Mouse (Mus musculus) ovary, adult 2 months (tissue): ENCODE results near the gene Zbtb4. TPM values are rescaled to one million over a fixed set of nuclear protein-coding genes. Genes with fewer than 3 reads are reported as not detected.

ENCODE experiments used
- polyA plus RNA-seq: library from polyadenylated mRNA; depleted of rRNA; stranded (reverse); fragments of >200 nt; gene quantifications from 2 replicates; pipeline ENCODE4 v1.2.3, GENCODE M21; 2012; rRNA removed

Gene Zbtb4
- 48.6 and 69.0 TPM in 2 replicates for polyA plus RNA-seq

GRCm38 (mm10) chr11:69765221-69766125 lies at the start of gene Zbtb4:
Gene Zbtb4, plus strand, starts transcription at chr11:69765912.

GRCm38 (mm10) chr11:69758478-69758970 lies 7.2 kb upstream of the Zbtb4 start, which contains the start of gene Polr2a:
Gene Polr2a, minus strand, starts transcription at chr11:69758637.

GRCm38 (mm10) chr11:69761868-69762267 lies 3.8 kb upstream of the Zbtb4 start, which contains the start of gene Slc35g3:
Gene Slc35g3, minus strand, starts transcription at chr11:69761968.

GRCm38 (mm10) chr11:69795168-69795982 lies 29.7 kb downstream of the Zbtb4 start, which contains the start of gene Chrnb1:
Gene Chrnb1, minus strand, starts transcription at chr11:69795943.

GRCm38 (mm10) chr11:69801379-69801977 lies 35.8 kb downstream of the Zbtb4 start, which contains the start of gene Fgf11:
Gene Fgf11, minus strand, starts transcription at chr11:69801857.

GRCm38 (mm10) chr11:69804972-69805909 lies 39.5 kb downstream of the Zbtb4 start, which contains the start of gene Tmem102:
Gene Tmem102, minus strand, starts transcription at chr11:69805624.

GRCm38 (mm10) chr11:69815155-69815554 lies 49.4 kb downstream of the Zbtb4 start, which contains the start of gene Gm39566:
Gene Gm39566, minus strand, starts transcription at chr11:69815298.

GRCm38 (mm10) chr11:69818365-69818764 lies 52.7 kb downstream of the Zbtb4 start, which contains the start of gene Spem2:
Gene Spem2, minus strand, starts transcription at chr11:69818465.

GRCm38 (mm10) chr11:69822080-69822479 lies 56.4 kb downstream of the Zbtb4 start, which contains the start of gene Spem1:
Gene Spem1, minus strand, starts transcription at chr11:69822180.

Other genes with a start within 250 kb of the Zbtb4 start
- 5.1 and 7.0 TPM in 2 replicates for gene Dnah2, start 216.8 kb upstream of the Zbtb4 start, polyA plus RNA-seq
- gene Efnb3, start 205.7 kb upstream of the Zbtb4 start, polyA plus RNA-seq, result 13.1 and 13.5 TPM in 2 replicates
- 18.8 and 25.8 TPM in 2 replicates for gene Wrap53, start 185.7 kb upstream of the Zbtb4 start, polyA plus RNA-seq
- gene Trp53, start 185.6 kb upstream of the Zbtb4 start, polyA plus RNA-seq, result 145 and 203 TPM in 2 replicates
- gene Atp1b2, start 160.0 kb upstream of the Zbtb4 start, polyA plus RNA-seq, result 119 and 137 TPM in 2 replicates
- gene Shbg, start 148.0 kb upstream of the Zbtb4 start, polyA plus RNA-seq, result 5.6 and 7.1 TPM in 2 replicates
- 4.8 and 5.1 TPM in 2 replicates for gene Sat2, start 143.9 kb upstream of the Zbtb4 start, polyA plus RNA-seq
- gene Fxr2, start 132.9 kb upstream of the Zbtb4 start, polyA plus RNA-seq, result 68.6 and 73.0 TPM in 2 replicates
- 1.7 and 2.1 TPM in 2 replicates for gene Sox15, start 110.6 kb upstream of the Zbtb4 start, polyA plus RNA-seq
- 95.9 and 115 TPM in 2 replicates for gene Mpdu1, start 103.3 kb upstream of the Zbtb4 start, polyA plus RNA-seq
- 38.2 and 52.8 TPM in 2 replicates for gene Cd68, start 99.8 kb upstream of the Zbtb4 start, polyA plus RNA-seq
- 252 and 395 TPM in 2 replicates for gene Eif4a1, start 93.5 kb upstream of the Zbtb4 start, polyA plus RNA-seq
- 57.7 and 67.2 TPM in 2 replicates for gene Senp3, start 83.8 kb upstream of the Zbtb4 start, polyA plus RNA-seq
- 5.2 and 8.0 TPM in 2 replicates for gene Tnfsf13, start 80.1 kb upstream of the Zbtb4 start, polyA plus RNA-seq
- gene Tnfsf12, start 70.1 kb upstream of the Zbtb4 start, polyA plus RNA-seq, result 59.3 and 71.8 TPM in 2 replicates
- 12.8 and 20.4 TPM in 2 replicates for gene Tnfsfm13, start 69.8 kb upstream of the Zbtb4 start, polyA plus RNA-seq
- 17.8 and 29.7 TPM in 2 replicates for gene Polr2a, start 7.3 kb upstream of the Zbtb4 start, polyA plus RNA-seq
- 1.3 and 1.5 TPM in 2 replicates for gene Slc35g3, start 3.9 kb upstream of the Zbtb4 start, polyA plus RNA-seq
- gene Chrnb1, start 30.0 kb downstream of the Zbtb4 start, polyA plus RNA-seq, result 9.5 and 12.9 TPM in 2 replicates
- 7.8 and 8.5 TPM in 2 replicates for gene Fgf11, start 35.9 kb downstream of the Zbtb4 start, polyA plus RNA-seq
- 7.3 and 9.6 TPM in 2 replicates for gene Tmem102, start 39.7 kb downstream of the Zbtb4 start, polyA plus RNA-seq
- gene Gm39566, start 49.4 kb downstream of the Zbtb4 start, polyA plus RNA-seq, result not detected in 2 replicates
- not detected in 2 replicates for gene Spem2, start 52.6 kb downstream of the Zbtb4 start, polyA plus RNA-seq
- gene Spem1, start 56.3 kb downstream of the Zbtb4 start, polyA plus RNA-seq, result 0.26 and 0.50 TPM in 2 replicates
- gene Nlgn2, start 71.9 kb downstream of the Zbtb4 start, polyA plus RNA-seq, result 79.8 and 101 TPM in 2 replicates
- gene Tmem256, start 72.6 kb downstream of the Zbtb4 start, polyA plus RNA-seq, result 120 and 177 TPM in 2 replicates
- gene Plscr3, start 80.5 kb downstream of the Zbtb4 start, polyA plus RNA-seq, result 145 and 168 TPM in 2 replicates
- gene Tnk1, start 92.8 kb downstream of the Zbtb4 start, polyA plus RNA-seq, result 5.2 and 6.0 TPM in 2 replicates
- not detected in 2 replicates for gene Tmem95, start 112.1 kb downstream of the Zbtb4 start, polyA plus RNA-seq
- 9.6 and 10.4 TPM in 2 replicates for gene Kctd11, start 115.5 kb downstream of the Zbtb4 start, polyA plus RNA-seq
- 1.4 and 1.8 TPM in 2 replicates for gene Acap1, start 129.6 kb downstream of the Zbtb4 start, polyA plus RNA-seq
- 1.5 TPM in 2 replicates for gene 2810408A11Rik, start 135.1 kb downstream of the Zbtb4 start, polyA plus RNA-seq
- gene Neurl4, start 135.2 kb downstream of the Zbtb4 start, polyA plus RNA-seq, result 67.0 and 76.7 TPM in 2 replicates
- gene Gps2, start 148.0 kb downstream of the Zbtb4 start, polyA plus RNA-seq, result 83.1 and 141 TPM in 2 replicates
- 359 and 447 TPM in 2 replicates for gene Eif5a, start 156.0 kb downstream of the Zbtb4 start, polyA plus RNA-seq
- 21.2 and 30.0 TPM in 2 replicates for gene Ybx2, start 169.9 kb downstream of the Zbtb4 start, polyA plus RNA-seq
- 51.0 and 53.2 TPM in 2 replicates for gene Slc2a4, start 182.3 kb downstream of the Zbtb4 start, polyA plus RNA-seq
- gene Cldn7, start 198.9 kb downstream of the Zbtb4 start, polyA plus RNA-seq, result 32.6 and 38.7 TPM in 2 replicates
- gene Ctdnep1, start 215.2 kb downstream of the Zbtb4 start, polyA plus RNA-seq, result 99.3 and 120 TPM in 2 replicates
- 60.0 and 74.1 TPM in 2 replicates for gene Elp5, start 216.6 kb downstream of the Zbtb4 start, polyA plus RNA-seq
- gene Gabarap, start 225.2 kb downstream of the Zbtb4 start, polyA plus RNA-seq, result 406 and 430 TPM in 2 replicates
- gene Phf23, start 229.9 kb downstream of the Zbtb4 start, polyA plus RNA-seq, result 18.6 and 19.8 TPM in 2 replicates
- 30.5 and 32.6 TPM in 2 replicates for gene Dvl2, start 234.7 kb downstream of the Zbtb4 start, polyA plus RNA-seq
- 70.9 and 79.8 TPM in 2 replicates for gene Acadvl, start 249.5 kb downstream of the Zbtb4 start, polyA plus RNA-seq